Mouse (Mus musculus): ENCODE results near the gene Arhgap42. TPM values are rescaled to one million over a fixed set of nuclear protein-coding genes. Genes with fewer than 3 reads are reported as not detected.

The Arhgap42 gene
- polyA plus RNA-seq, 1 experiment from 2014 or later: 10.2 TPM

DNA sequence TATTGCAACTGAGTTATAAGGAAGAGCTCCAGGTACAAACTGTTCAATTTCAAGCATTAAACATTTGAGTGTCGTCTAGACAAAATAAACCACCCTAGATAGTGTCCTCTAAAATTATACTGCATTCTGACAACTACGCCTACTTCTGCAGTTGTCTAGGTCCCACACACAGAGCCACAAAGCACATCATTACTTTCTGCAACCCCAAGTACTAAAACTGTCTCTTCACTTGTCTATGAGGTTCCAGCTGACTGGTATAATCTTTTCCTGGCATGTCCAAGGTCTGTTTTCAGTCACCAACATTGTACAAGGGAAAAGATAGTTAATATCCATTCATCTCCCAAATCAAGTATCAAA, 136.8 kb downstream of the Arhgap42 start:
- no peak overlapping the region for H3K4me3 ChIP-seq (ENCODE audit: low read length)
- H3K4me1 ChIP-seq (ENCODE audit: control insufficient read depth, insufficient read depth, low read length): no peaks in the 10 kb centered on the region
- no peak for ATAC-seq (replicated peaks; ENCODE audit: extremely low read depth, insufficient read depth, low FRiP score)
- H3K9ac ChIP-seq (ENCODE audit: low read length): no peak overlapping the region
- WGBS: 82% methylated on average over 2 of the region's 2 CpGs
- no peak overlapping the region for H3K4me2 ChIP-seq (ENCODE audit: low read depth, low read length)
- no peak overlapping the region for H3K27ac ChIP-seq (ENCODE audit: low read length)
- H3K36me3 ChIP-seq (ENCODE audit: control insufficient read depth, insufficient read depth): no peaks in the 10 kb centered on the region
- H3K9me3 ChIP-seq (replicated peaks; ENCODE audit: control insufficient read depth, low read length): no peaks in the 10 kb centered on the region
- no peaks in the 10 kb centered on the region for H3K27me3 ChIP-seq (ENCODE audit: control insufficient read depth, insufficient read depth, low read length)

DNA sequence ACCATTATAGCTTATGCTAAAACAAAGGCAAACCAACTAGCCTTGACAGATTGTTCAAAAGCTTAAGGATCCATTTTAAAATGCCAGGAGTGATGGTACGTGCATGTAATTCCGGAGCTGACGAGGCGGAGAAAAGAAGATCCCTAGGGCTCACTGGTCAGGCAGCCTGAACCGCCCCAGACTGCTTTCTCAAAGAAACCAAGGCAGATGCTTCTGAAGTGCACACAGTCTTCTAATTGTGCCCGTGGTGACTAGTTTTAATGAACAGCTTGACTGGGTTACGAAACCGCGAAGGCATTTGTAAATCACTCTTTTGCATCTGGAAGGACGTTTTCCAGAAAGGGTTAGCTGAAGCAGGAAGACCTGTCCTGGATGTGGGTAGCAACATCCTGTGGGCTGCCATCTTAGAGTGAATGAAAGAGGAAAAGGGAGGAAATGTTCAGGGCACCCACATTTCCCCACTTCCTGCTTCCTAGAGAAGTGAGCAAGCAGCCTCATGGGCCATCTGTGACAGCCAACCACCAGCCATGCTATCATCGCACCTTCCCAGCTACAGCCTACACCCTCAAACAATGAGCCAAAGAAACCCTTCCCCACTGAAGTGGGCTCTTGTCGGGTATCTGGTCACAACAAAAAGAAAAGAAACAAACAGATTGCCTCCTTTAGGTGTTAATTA, 137.3 kb downstream of the Arhgap42 start:
- Histone ChIP-seq H3K9me3 (replicated peaks; ENCODE audit: control insufficient read depth, low read length) (no peaks in the 10 kb centered on the region), H3K27me3 (ENCODE audit: control insufficient read depth, insufficient read depth, low read length) (no peaks in the 10 kb centered on the region), H3K27ac (ENCODE audit: low read length) (no peak overlapping the region), H3K4me2 (ENCODE audit: low read depth, low read length) (no peak overlapping the region), H3K4me1 (ENCODE audit: control insufficient read depth, insufficient read depth, low read length) (no peaks in the 10 kb centered on the region), H3K36me3 (ENCODE audit: control insufficient read depth, insufficient read depth) (no peaks in the 10 kb centered on the region), H3K4me3 (ENCODE audit: low read length) (no peak overlapping the region), H3K9ac (ENCODE audit: low read length) (no peak overlapping the region)
- 84% methylated on average over 12 of the region's 12 CpGs for WGBS
- ATAC-seq (replicated peaks; ENCODE audit: extremely low read depth, insufficient read depth, low FRiP score): no peak

DNA sequence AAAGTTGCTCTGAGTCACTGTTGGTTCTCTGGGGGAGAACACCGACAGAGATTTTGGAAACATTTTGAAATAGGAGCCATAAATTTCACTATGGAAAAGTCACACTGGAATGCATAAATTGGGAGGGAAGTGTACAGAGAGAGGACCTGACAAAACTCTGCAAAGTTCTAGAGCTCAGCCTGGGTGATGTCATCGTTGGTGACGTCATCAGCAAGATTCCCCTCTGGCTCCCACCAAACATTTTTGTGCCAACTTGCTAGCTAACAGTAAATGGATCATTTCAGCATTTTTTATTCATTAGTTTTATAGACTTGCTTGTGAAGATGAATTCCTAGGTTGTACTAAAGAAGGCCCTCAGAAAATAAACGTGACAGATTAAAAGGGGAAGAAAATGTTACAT, 137.8 kb downstream of the Arhgap42 start:
- 67% methylated on average over 4 of the region's 4 CpGs for WGBS
- no peaks in the 10 kb centered on the region for H3K4me1 ChIP-seq (ENCODE audit: control insufficient read depth, insufficient read depth, low read length)
- H3K27ac ChIP-seq (ENCODE audit: low read length): no peak overlapping the region
- no peaks in the 10 kb centered on the region for H3K9me3 ChIP-seq (replicated peaks; ENCODE audit: control insufficient read depth, low read length)
- H3K9ac ChIP-seq (ENCODE audit: low read length): no peak overlapping the region
- H3K4me3 ChIP-seq (ENCODE audit: low read length): no peak overlapping the region
- H3K4me2 ChIP-seq (ENCODE audit: low read depth, low read length): no peak overlapping the region
- ATAC-seq (replicated peaks; ENCODE audit: extremely low read depth, insufficient read depth, low FRiP score): no peak
- no peaks in the 10 kb centered on the region for H3K27me3 ChIP-seq (ENCODE audit: control insufficient read depth, insufficient read depth, low read length)
- H3K36me3 ChIP-seq (ENCODE audit: control insufficient read depth, insufficient read depth): no peaks in the 10 kb centered on the region

DNA sequence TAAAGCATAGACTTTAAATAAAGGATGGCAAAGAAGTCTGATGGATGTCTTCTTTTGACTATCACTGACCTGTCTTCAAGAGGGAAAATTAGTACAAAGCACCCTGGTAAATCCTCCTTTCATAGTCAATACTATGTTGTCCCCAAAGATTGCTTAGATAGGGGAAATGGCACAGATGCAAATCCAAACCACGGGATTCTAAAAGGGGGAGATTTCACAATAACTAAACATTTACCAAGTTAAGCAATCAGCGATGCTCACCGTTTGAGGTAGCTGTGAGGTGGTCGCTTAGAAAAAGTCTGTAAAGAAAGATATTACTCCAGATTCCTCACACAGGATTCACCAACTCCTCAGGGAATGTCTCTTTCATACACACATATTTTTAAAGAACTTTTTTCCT, 141.1 kb downstream of the Arhgap42 start:
- no peak overlapping the region for H3K4me3 ChIP-seq (ENCODE audit: low read length)
- no peak overlapping the region for H3K4me2 ChIP-seq (ENCODE audit: low read depth, low read length)
- H3K4me1 ChIP-seq (ENCODE audit: control insufficient read depth, insufficient read depth, low read length): no peaks in the 10 kb centered on the region
- no peaks in the 10 kb centered on the region for H3K9me3 ChIP-seq (replicated peaks; ENCODE audit: control insufficient read depth, low read length)
- H3K27me3 ChIP-seq (ENCODE audit: control insufficient read depth, insufficient read depth, low read length): no peaks in the 10 kb centered on the region
- WGBS: 90% methylated on average over 4 of the region's 4 CpGs
- no peak for ATAC-seq (replicated peaks; ENCODE audit: extremely low read depth, insufficient read depth, low FRiP score)
- no peak overlapping the region for H3K27ac ChIP-seq (ENCODE audit: low read length)
- no peak overlapping the region for H3K9ac ChIP-seq (ENCODE audit: low read length)
- H3K36me3 ChIP-seq (ENCODE audit: control insufficient read depth, insufficient read depth): no peaks in the 10 kb centered on the region

DNA sequence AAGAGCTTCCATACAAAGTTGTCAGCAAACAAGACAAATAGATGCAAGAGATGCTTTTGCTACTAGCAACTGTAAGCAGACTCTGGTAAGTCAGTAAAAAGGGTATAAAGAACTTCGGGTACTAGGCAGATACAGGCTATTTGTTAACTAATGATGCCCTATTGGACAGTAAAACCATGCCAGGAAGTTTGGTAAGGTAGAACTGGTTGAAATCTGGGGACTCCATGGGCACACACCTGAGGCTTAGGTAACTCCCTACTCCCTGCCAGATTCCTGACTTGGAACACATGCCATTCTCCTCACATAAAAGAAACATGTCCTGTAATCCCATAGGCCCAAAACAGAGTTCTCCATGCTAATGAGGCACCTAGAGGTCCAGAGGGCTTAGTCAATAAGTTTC, 142.1 kb downstream of the Arhgap42 start:
- Histone ChIP-seq H3K9me3 (replicated peaks; ENCODE audit: control insufficient read depth, low read length) (no peaks in the 10 kb centered on the region), H3K4me1 (ENCODE audit: control insufficient read depth, insufficient read depth, low read length) (no peaks in the 10 kb centered on the region)

DNA sequence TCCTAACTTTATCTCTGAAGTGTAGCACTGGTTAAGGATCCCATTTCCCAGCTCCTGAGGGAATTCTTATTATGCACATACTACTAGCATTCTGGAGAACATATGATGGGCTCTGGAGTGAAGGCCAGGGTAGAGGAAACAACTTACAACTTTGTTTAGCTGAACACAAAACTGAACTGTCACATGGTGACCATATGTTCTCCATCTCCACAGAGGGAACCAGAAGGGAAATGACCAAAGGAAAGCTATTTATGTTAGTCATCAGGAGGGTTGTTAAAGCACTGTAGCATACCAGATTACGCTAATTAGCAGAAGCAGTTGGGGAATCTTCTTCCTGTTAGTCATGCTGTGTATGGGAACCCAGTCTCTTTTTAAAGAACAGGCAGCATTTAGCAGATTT, 145.8 kb downstream of the Arhgap42 start:
- H3K9me3 ChIP-seq (replicated peaks; ENCODE audit: control insufficient read depth, low read length): no peaks in the 10 kb centered on the region
- 69% methylated on average over 1 of the region's 1 CpGs for WGBS
- no peak overlapping the region for H3K4me2 ChIP-seq (ENCODE audit: low read depth, low read length)
- H3K27me3 ChIP-seq (ENCODE audit: control insufficient read depth, insufficient read depth, low read length): no peaks in the 10 kb centered on the region
- H3K4me3 ChIP-seq (ENCODE audit: low read length): no peak overlapping the region
- no peak overlapping the region for H3K9ac ChIP-seq (ENCODE audit: low read length)
- no peaks in the 10 kb centered on the region for H3K4me1 ChIP-seq (ENCODE audit: control insufficient read depth, insufficient read depth, low read length)
- H3K36me3 ChIP-seq (ENCODE audit: control insufficient read depth, insufficient read depth): no peaks in the 10 kb centered on the region
- ATAC-seq (replicated peaks; ENCODE audit: extremely low read depth, insufficient read depth, low FRiP score): no peak
- H3K27ac ChIP-seq (ENCODE audit: low read length): no peak overlapping the region

More for the DNA sequence above, 142.1 kb downstream of the Arhgap42 start:
- Histone ChIP-seq H3K9ac (ENCODE audit: low read length) (no peak overlapping the region), H3K4me2 (ENCODE audit: low read depth, low read length) (no peak overlapping the region), H3K27ac (ENCODE audit: low read length) (no peak overlapping the region), H3K27me3 (ENCODE audit: control insufficient read depth, insufficient read depth, low read length) (no peaks in the 10 kb centered on the region), H3K36me3 (ENCODE audit: control insufficient read depth, insufficient read depth) (no peaks in the 10 kb centered on the region), H3K4me3 (ENCODE audit: low read length) (no peak overlapping the region)
- 73% methylated on average over 1 of the region's 1 CpGs for WGBS
- ATAC-seq (replicated peaks; ENCODE audit: extremely low read depth, insufficient read depth, low FRiP score): no peak

DNA sequence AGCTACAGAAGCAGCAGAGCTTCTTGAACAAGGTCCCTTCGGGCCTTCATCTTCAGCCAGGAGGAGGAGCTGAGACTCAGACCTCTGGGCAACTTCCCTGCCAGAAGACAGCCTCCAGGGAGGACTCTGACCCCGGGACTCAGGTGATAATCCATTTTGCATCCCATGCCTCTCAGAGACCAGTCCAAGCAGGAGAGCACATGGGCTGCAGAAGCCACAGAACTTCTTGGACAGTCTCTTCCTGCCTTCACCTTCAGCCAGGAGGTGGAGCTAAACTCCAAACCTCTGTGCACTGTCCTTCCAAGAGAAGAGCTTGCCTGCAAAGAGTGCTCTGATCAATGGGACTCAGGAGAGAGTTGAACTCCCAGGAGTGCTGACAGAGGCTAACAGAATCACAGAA, 155.5 kb downstream of the Arhgap42 start:
- 49% methylated on average over 2 of the region's 2 CpGs for WGBS
- ATAC-seq (replicated peaks; ENCODE audit: extremely low read depth, insufficient read depth, low FRiP score): no peak

DNA sequence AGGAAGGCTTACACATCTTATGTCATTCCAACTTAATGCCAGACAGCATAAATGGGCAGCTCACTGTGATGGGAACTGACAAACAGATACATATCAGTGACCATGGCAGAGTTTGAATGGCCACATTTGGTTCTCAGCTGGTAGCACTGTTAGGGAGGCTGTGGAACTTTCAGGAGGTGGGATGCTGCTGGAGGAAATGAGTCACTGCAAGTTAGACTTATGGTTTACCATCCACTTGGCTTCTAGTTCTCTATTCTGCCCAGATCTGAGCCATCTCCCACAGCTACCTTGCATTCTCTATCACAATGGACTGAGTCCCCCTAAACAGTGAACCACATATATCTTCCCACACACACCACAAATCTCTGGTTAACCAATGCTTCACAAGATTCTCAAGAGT, 186.0 kb downstream of the Arhgap42 start:
- H3K4me3 ChIP-seq (ENCODE audit: low read length): no peak overlapping the region
- H3K27ac ChIP-seq (ENCODE audit: low read length): no peak overlapping the region
- ATAC-seq (replicated peaks; ENCODE audit: extremely low read depth, insufficient read depth, low FRiP score): no peak
- no peaks in the 10 kb centered on the region for H3K36me3 ChIP-seq (ENCODE audit: control insufficient read depth, insufficient read depth)
- no peak overlapping the region for H3K4me2 ChIP-seq (ENCODE audit: low read depth, low read length)
- H3K9ac ChIP-seq (ENCODE audit: low read length): no peak overlapping the region
- no peaks in the 10 kb centered on the region for H3K9me3 ChIP-seq (replicated peaks; ENCODE audit: control insufficient read depth, low read length)
- H3K27me3 ChIP-seq (ENCODE audit: control insufficient read depth, insufficient read depth, low read length): no peaks in the 10 kb centered on the region
- no peaks in the 10 kb centered on the region for H3K4me1 ChIP-seq (ENCODE audit: control insufficient read depth, insufficient read depth, low read length)

More for the DNA sequence above, 155.5 kb downstream of the Arhgap42 start:
- no peaks in the 10 kb centered on the region for H3K9me3 ChIP-seq (replicated peaks; ENCODE audit: control insufficient read depth, low read length)
- no peak overlapping the region for H3K4me3 ChIP-seq (ENCODE audit: low read length)
- H3K4me2 ChIP-seq (ENCODE audit: low read depth, low read length): no peak overlapping the region
- no peaks in the 10 kb centered on the region for H3K27me3 ChIP-seq (ENCODE audit: control insufficient read depth, insufficient read depth, low read length)
- no peaks in the 10 kb centered on the region for H3K4me1 ChIP-seq (ENCODE audit: control insufficient read depth, insufficient read depth, low read length)
- H3K9ac ChIP-seq (ENCODE audit: low read length): no peak overlapping the region
- H3K27ac ChIP-seq (ENCODE audit: low read length): no peak overlapping the region
- no peaks in the 10 kb centered on the region for H3K36me3 ChIP-seq (ENCODE audit: control insufficient read depth, insufficient read depth)

DNA sequence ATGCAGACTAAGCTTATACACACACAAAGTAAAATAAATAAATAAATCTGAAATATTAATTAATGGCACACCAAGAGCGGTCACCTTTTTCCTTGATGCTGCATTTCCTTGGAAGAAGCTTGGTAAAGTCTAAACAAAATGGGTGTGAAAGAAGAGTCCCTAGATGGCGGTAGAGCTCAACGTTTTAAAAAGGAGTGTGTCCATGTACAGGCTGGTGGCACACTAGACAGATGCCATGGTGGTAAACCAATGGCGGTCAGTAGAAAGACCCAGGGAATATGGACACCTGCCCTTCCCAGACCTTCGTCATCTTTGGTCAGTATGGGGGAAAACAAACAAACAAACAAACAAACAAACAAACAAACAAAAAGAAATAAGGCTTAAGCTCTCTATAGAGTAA, 187.7 kb downstream of the Arhgap42 start:
- no peak for ATAC-seq (replicated peaks; ENCODE audit: extremely low read depth, insufficient read depth, low FRiP score)
- H3K4me2 ChIP-seq (ENCODE audit: low read depth, low read length): no peak overlapping the region

More for the DNA sequence above, 187.7 kb downstream of the Arhgap42 start:
- no peaks in the 10 kb centered on the region for H3K27me3 ChIP-seq (ENCODE audit: control insufficient read depth, insufficient read depth, low read length)
- H3K4me1 ChIP-seq (ENCODE audit: control insufficient read depth, insufficient read depth, low read length): no peaks in the 10 kb centered on the region
- H3K36me3 ChIP-seq (ENCODE audit: control insufficient read depth, insufficient read depth): no peaks in the 10 kb centered on the region
- H3K4me3 ChIP-seq (ENCODE audit: low read length): no peak overlapping the region
- no peaks in the 10 kb centered on the region for H3K9me3 ChIP-seq (replicated peaks; ENCODE audit: control insufficient read depth, low read length)
- H3K9ac ChIP-seq (ENCODE audit: low read length): no peak overlapping the region
- H3K27ac ChIP-seq (ENCODE audit: low read length): no peak overlapping the region
- 42% methylated on average over 5 of the region's 5 CpGs for WGBS
